8 mouse cellular contexts compared by ENCODE assay signal in the genomic region with DNA sequence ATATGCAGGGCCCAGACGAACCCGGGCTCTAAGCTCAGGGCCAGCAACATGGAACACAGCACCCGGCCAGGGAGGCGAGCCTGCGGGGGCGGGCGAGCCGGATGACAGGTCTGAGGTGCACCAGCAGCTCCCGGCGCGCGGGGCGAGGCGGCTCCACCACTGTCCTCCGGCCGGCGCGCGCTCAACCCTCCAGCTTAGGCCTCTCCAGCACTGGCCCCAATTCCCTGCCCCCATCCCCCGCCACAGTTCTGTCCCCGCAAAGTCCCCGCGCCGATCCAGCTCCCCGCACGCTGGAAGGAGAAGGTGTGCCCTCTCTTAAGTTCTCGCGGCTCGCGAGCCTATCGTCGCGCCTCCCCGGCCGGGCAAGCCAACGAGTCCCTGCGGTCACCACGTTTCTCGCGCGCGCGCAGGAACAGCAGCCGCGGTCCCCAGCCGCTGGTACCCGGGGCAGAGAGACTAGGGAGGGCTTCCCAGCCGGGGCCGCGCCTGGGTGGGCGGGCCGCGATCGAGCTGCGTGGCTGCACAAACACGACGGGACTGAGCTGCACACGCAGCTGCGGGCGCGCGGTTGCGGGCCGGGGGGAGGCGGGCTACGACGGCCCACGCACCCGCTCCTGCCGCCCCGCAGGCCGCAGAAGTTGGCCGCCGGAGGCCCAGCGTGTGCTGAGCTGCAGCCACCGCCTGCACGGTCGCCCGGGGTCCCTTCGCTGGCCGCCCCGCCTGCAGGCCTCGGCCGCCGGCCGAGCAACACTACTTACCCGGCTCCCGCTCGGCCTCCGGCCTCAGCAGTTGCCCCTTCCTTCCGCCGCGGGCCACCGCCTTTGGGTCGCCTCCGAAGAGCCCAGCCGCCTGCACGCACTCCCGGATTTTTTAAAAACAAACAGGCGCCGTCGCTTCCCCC. TPM values are rescaled to one million over a fixed set of nuclear protein-coding genes. Genes with fewer than 3 reads are reported as not detected.
DNase-seq lines count a peak whose midpoint lies in the region; ATAC-seq and TF ChIP-seq lines count a peak whose summit lies in the region.

No protein-coding gene starts in this region.

- H3K36me3 ChIP-seq in E14TG2a.4 (ENCODE audit: insufficient read depth, low read length): peaks cover 9% of the 10 kb centered on the region
- no peaks in the 10 kb centered on the region for H3K36me3 ChIP-seq in embryonic facial prominence, embryonic 12.5 days
- no peaks in the 10 kb centered on the region for H3K36me3 ChIP-seq in heart, embryonic 13.5 days
- no peaks in the 10 kb centered on the region for H3K36me3 ChIP-seq in lung, embryonic 16.5 days (ENCODE audit: control insufficient read depth, insufficient read depth, low read length)

- DNase-seq in adrenal gland, postnatal 14 days: peak; percentile 92
- peak; percentile 59 to 85 for DNase-seq in kidney, postnatal 25 days
- DNase-seq in ovary, postnatal 14 days (ENCODE audit: low spot score): peak; percentile 58
- DNase-seq in yolk sac, embryonic 10.5 days (ENCODE audit: low spot score): peak; percentile 68

- peak overlapping the region; percentile 89 for H3K9ac ChIP-seq in embryonic facial prominence, embryonic 12.5 days
- peak overlapping the region; percentile 96 for H3K9ac ChIP-seq in heart, embryonic 13.5 days
- H3K9ac ChIP-seq in lung, embryonic 16.5 days (ENCODE audit: low read length): peak overlapping the region; percentile 97

- no peak for ATAC-seq in embryonic facial prominence, embryonic 12.5 days (ENCODE audit: insufficient number of reproducible peaks, insufficient read depth, low FRiP score, low TSS enrichment)
- ATAC-seq in heart, embryonic 13.5 days (ENCODE audit: extremely low read depth, insufficient number of reproducible peaks, low FRiP score, low TSS enrichment): no peak
- peak; percentile 13 for ATAC-seq in lung, embryonic 16.5 days (ENCODE audit: low read depth)

- peak overlapping the region; percentile 89 for H3K4me3 ChIP-seq in E14TG2a.4 (replicated peaks; ENCODE audit: low read length)
- H3K4me3 ChIP-seq in embryonic facial prominence, embryonic 12.5 days: peak overlapping the region; percentile 75
- H3K4me3 ChIP-seq in heart, embryonic 13.5 days: peak overlapping the region; percentile 83
- H3K4me3 ChIP-seq in lung, embryonic 16.5 days (ENCODE audit: low read length): peak overlapping the region; percentile 77

- TF ChIP-seq CTCF in E14TG2a.4 (conservative IDR thresholded peaks at IDR 0.05; ENCODE audit: low read length): no peak

- H3K9me3 ChIP-seq in E14TG2a.4 (ENCODE audit: low read length): no peaks in the 10 kb centered on the region
- no peaks in the 10 kb centered on the region for H3K9me3 ChIP-seq in embryonic facial prominence, embryonic 12.5 days
- H3K9me3 ChIP-seq in heart, embryonic 13.5 days: no peaks in the 10 kb centered on the region
- H3K9me3 ChIP-seq in lung, embryonic 16.5 days (ENCODE audit: control insufficient read depth, low read length): no peaks in the 10 kb centered on the region

- H3K4me2 ChIP-seq in embryonic facial prominence, embryonic 12.5 days (replicated peaks): peak overlapping the region; percentile 90
- H3K4me2 ChIP-seq in heart, embryonic 13.5 days: peak overlapping the region; percentile 98
- peak overlapping the region; percentile 92 for H3K4me2 ChIP-seq in lung, embryonic 16.5 days (ENCODE audit: low read depth, low read length)

- peaks cover 15% of the 10 kb centered on the region for H3K27me3 ChIP-seq in E14TG2a.4 (ENCODE audit: insufficient read depth, low read length)
- no peaks in the 10 kb centered on the region for H3K27me3 ChIP-seq in embryonic facial prominence, embryonic 12.5 days
- H3K27me3 ChIP-seq in heart, embryonic 13.5 days (replicated peaks): no peaks in the 10 kb centered on the region
- no peaks in the 10 kb centered on the region for H3K27me3 ChIP-seq in lung, embryonic 16.5 days (ENCODE audit: control insufficient read depth, insufficient read depth, low read depth, low read length)

- peaks cover 83% of the 10 kb centered on the region for H3K4me1 ChIP-seq in E14TG2a.4 (replicated peaks; ENCODE audit: low read depth, low read length)
- H3K4me1 ChIP-seq in embryonic facial prominence, embryonic 12.5 days: peaks cover 72% of the 10 kb centered on the region
- peaks cover 84% of the 10 kb centered on the region for H3K4me1 ChIP-seq in heart, embryonic 13.5 days
- H3K4me1 ChIP-seq in lung, embryonic 16.5 days (replicated peaks; ENCODE audit: control insufficient read depth, insufficient read depth, low read length): peaks cover 61% of the 10 kb centered on the region

- H3K27ac ChIP-seq in embryonic facial prominence, embryonic 12.5 days: peak overlapping the region; percentile 94
- peak overlapping the region; percentile 99 for H3K27ac ChIP-seq in heart, embryonic 13.5 days (replicated peaks)
- peak overlapping the region; percentile 99 for H3K27ac ChIP-seq in lung, embryonic 16.5 days (ENCODE audit: low read length)

- under 1% methylated on average over 101 of the region's 102 CpGs for WGBS in embryonic facial prominence, embryonic 12.5 days
- under 1% methylated on average over 83 of the region's 102 CpGs for WGBS in heart, embryonic 13.5 days
- WGBS in lung, embryonic 16.5 days: under 1% methylated on average over 78 of the region's 102 CpGs

RNA-seq across cellular contexts. Expression of a gene that starts 25.7 kb away (rescaled TPM):
- total RNA-seq in adrenal gland, postnatal 14 days (2021): 18.7 and 25.7 TPM in 2 replicates
- polyA plus RNA-seq in embryonic facial prominence, embryonic 12.5 days (2016; fragmentation: Nextera tagmentation; extraction: Ambion mirVana): 7.9 and 9.0 TPM in 2 replicates
- polyA plus RNA-seq in heart, embryonic 13.5 days (2015; fragmentation: Nextera tagmentation; extraction: Ambion mirVana): 6.8 and 7.3 TPM in 2 replicates
- polyA plus RNA-seq in lung, embryonic 16.5 days (2015; fragmentation: Nextera tagmentation; extraction: Ambion mirVana): 11.1 and 12.1 TPM in 2 replicates

RNA-seq across cellular contexts. Expression of a gene that starts 44.7 kb away (rescaled TPM):
- 0.30 and 0.44 TPM in 2 replicates for total RNA-seq in adrenal gland, postnatal 14 days (2021)
- 1.4 and 1.5 TPM in 2 replicates for polyA plus RNA-seq in embryonic facial prominence, embryonic 12.5 days (2016; fragmentation: Nextera tagmentation; extraction: Ambion mirVana)
- polyA plus RNA-seq in heart, embryonic 13.5 days (2015; fragmentation: Nextera tagmentation; extraction: Ambion mirVana): 0.48 and 0.65 TPM in 2 replicates
- 2.0 and 2.2 TPM in 2 replicates for polyA plus RNA-seq in lung, embryonic 16.5 days (2015; fragmentation: Nextera tagmentation; extraction: Ambion mirVana)
